Mouse (Mus musculus) activated CD4-positive, CD25-positive, alpha-beta regulatory T cell, adult 4 months (primary cell): Measurements from ENCODE around the gene Hs3st6. TPM values are rescaled to one million over a fixed set of nuclear protein-coding genes. Genes with fewer than 3 reads are reported as not detected.
"Not testable (repeated sequence)": the region's sequence is repeated elsewhere in the genome, so short reads cannot be mapped to it uniquely, and the experiment has no call there.

Experiments used
- ATAC-seq: one replicate; pipeline ENCODE4 v1.8.0; 2017
- polyA plus RNA-seq, 2 experiments: library from polyadenylated mRNA; unstranded; fragments of 100-300 nt; shearing (Covaris generic); gene quantifications; one replicate each; pipeline ENCODE4 v1.2.1; 2017

Hs3st6 gene
- not detected for polyA plus RNA-seq

DNA sequence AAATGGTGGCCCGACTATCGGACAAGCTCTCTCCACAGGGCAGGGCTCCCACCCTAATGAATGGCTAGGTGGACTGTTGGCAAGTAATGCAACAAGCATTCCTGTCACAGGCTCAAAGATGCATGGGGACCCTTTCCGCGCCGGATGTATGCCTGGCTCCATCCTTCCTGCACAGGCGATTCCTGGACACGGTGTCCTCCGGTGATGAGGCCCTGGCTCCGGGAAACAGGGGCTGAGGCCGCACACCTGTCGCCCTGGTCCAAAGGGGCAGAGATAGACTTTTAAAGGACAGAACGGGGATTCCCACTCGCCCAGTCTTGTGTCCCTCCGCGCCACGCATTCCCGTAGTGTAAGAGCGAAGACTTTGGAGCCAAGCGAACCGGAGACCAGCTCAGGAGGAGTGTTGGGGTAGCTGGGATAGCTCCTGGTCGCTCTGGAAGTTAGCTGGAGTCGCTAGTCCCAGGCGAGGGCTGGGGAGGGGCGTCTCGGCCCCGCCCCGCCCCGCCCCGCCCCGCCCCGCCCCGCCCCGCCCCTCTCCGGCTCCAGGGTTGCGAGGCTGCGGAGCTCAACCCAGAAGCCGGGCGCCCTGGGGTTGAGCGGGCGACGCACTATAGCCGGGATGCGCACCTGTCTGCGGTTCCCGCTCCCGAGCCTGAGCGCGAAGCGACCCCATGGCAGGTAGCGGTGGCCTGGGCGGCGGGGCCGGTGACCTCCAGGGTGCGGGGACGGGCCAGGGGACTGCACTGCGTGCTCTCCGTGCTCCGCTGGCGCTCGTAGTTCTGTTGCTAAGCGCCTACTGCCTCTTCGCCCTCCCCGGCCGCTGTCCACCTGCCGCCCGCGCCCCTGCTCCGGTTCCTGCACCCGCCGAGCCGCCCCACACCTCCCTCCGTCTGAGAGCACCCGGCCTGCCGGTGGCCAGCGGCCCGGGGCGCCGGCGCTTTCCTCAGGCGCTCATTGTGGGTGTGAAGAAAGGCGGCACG is at the start of gene Hs3st6:
TSS of gene Hs3st6 (plus strand) at position 574 of the 980 bp plus-strand sequence.
- no peak for ATAC-seq

DNA sequence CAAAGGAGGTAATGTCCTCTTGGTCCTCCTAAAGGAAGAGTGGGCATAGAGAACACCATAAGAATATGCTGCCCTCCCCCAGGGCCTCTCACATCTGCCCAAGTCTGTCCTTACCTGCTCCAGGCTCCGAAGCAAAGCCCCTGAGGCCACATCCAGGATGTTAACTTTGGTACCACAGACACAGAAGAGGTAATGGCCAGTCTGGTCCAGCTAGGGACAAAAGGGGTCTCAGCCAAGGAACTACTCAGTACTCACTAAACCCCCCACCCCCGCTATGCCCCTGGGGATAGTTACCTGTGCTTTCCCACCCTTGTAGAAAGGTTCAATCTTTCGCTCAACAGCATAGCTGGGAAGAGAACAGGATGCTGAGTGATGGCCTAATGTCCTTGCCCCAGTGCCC is 47.0 kb upstream of the Hs3st6 start:
- no peak for ATAC-seq

- peak; percentile 84 for ATAC-seq
Measured at GRCm38 (mm10) chr17:24706982-24707800, 45.6 kb upstream of the Hs3st6 start, which contains the start of gene Tbl3. TSS of gene Tbl3 (minus strand) at chr17:24707660.

DNA sequence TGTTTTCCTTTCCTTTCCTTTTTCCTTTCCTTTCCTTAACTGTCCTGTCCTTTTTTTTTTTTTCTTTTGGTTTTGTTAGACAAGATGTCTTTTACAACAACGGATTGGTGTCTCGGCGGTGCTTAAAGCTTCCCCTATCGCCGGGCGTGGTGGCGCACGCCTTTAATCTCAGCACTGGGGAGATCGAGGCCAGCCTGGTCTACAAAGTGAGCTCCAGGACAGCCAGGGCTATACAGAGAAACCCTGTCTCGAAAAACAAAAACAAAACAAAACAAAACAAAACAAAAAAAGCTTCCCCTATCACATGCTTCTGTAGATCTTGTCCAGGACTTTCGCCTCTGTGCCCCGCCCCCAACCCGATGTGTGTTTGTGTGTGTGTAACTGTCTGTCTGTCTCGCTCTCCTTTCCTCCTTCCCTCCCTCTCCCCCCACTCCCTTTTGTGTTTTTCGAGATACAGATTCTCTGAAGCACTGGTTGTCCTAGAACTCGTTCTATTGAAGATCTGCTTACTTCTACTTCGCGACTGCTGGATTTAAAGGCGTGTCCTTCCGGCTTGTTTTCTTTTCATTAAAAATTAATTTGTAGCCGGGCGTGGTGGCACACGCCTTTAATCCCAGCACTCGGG is 44.9 kb upstream of the Hs3st6 start:
- ATAC-seq = peak; percentile 34

DNA sequence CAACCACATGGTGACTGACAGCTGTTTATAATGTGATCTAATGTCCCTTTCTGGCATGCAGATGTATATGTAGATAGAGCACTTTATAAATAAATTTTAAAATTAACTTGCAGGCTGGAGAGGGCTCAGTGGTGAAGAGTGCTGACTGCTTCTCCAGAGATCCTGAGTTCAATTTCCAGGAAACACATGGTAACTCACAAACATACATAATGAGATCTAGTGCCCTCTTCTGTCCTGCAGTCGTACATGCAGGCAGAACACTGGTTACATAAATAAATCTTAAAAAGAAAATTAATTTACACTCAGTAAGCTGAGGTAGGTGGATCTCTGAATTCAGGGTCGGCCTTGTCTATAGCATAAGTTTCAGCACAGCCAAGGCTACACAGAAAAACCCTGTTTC is 44.1 kb upstream of the Hs3st6 start:
- no peak for ATAC-seq

GRCm38 (mm10) chr17:24715556-24715955 is 37.2 kb upstream of the Hs3st6 start:
- no peak for ATAC-seq

DNA sequence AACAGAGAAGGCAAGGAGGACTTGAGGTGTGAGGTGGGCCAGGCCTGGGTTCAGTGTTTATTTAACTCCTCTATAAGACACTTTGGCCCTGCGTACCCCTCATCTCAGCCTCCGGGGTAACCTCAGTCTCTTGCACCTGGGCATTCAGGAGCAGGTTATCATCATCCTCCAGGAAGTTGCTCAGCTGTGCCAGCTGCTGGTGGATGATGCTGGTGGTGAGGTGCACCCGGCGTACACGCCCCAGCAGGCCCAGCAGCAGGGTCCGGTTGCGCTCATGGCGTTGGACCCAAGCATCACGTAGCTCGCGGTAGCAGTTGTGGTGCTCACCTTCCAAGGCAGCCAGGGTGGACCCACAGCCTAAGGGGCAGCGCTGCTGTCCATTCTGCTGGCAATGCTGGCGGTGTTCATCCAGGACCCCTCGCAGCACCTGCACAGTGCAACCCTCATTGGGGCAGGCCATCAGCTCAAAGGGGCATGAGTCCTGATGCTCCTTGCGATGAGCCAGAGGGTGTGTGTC is 36.6 kb upstream of the Hs3st6 start:
- no peak for ATAC-seq

- ATAC-seq = no peak
Measured at GRCm38 (mm10) chr17:24717943-24718342, 34.8 kb upstream of the Hs3st6 start, which contains the start of the genes Rnf151 and Rps2. TSS of gene Rnf151 (minus strand) at chr17:24718063. TSS of gene Rps2 (plus strand) at chr17:24718116.

DNA sequence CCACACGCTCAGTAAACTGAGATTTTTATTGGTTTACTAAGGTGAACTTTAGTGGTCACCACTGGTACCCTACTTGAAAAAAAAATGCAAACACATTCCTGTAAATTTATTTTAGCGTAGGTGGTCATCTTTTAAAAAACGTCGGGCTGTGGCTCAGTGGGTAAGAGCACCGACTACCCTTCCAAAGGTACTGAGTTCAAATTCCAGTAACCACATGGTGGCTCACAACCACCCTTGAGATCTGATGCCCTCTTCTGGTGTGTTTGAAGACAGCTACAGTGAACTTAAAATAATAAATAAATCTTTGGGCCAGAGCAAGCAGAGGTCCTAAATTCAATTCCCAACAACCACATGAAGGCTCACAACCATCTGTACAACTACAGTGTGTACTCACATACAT is 33.9 kb upstream of the Hs3st6 start:
- ATAC-seq = not testable (repeated sequence)

GRCm38 (mm10) chr17:24719494-24720222 is 33.1 kb upstream of the Hs3st6 start:
- peak; percentile 87 for ATAC-seq

GRCm38 (mm10) chr17:24720616-24721015 is 32.2 kb upstream of the Hs3st6 start:
- ATAC-seq = not testable (repeated sequence)

- ATAC-seq = not testable (repeated sequence)
Measured at GRCm38 (mm10) chr17:24721383-24721955, 31.3 kb upstream of the Hs3st6 start.

- ATAC-seq = no peak
Measured at GRCm38 (mm10) chr17:24722220-24722924, 30.4 kb upstream of the Hs3st6 start.

GRCm38 (mm10) chr17:24723122-24723880 is 29.5 kb upstream of the Hs3st6 start:
- no peak for ATAC-seq

DNA sequence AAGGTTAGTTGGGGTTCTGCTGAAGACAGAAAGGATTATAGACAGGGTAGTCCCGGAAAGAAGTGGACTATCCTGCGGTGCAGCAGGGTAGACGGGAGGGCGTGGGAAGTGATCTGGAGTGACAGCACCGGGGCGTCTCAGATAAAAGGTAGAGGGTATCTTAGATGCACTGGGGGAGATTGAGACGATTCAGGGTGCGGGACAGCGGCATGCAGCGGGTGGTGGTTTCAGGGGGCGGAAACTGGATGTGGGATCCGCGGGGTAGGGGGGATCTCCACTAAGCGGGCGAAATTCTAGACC is 29.0 kb upstream of the Hs3st6 start:
- peak; percentile 16 for ATAC-seq

GRCm38 (mm10) chr17:24724184-24724583 is 28.6 kb upstream of the Hs3st6 start, which contains the start of gene Ndufb10:
TSS of gene Ndufb10 (minus strand) at chr17:24724478.
- peak; percentile 44 for ATAC-seq

GRCm38 (mm10) chr17:24725637-24726390 is 27.0 kb upstream of the Hs3st6 start:
- ATAC-seq = no peak

GRCm38 (mm10) chr17:24727618-24728017 is 25.2 kb upstream of the Hs3st6 start, which contains the start of gene Rpl3l:
TSS of gene Rpl3l (plus strand) at chr17:24727820.
- ATAC-seq = no peak

DNA sequence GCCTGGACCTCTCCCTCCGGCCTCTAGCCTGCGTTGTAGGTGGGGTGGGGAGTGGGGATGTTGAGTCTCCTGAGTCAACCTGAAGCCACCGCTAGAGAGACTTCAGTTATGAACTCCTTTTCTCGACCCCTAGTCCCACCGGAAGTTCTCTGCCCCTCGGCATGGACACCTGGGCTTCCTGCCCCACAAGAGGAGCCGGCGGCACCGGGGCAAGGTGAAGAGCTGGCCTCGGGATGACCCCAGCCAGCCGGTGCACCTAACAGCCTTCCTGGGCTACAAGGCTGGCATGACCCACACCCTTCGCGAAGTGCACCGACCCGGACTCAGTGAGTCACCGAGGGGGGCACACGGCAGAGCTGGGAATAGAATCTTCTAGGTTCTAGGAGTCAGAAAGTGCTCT is 24.6 kb upstream of the Hs3st6 start:
- ATAC-seq = no peak
